Mouse (Mus musculus): Measurements from ENCODE around the gene Kidins220.
A peak's percentile ranks its signal among the peaks of the same experiment; 100 is the strongest.

The Kidins220 gene

DNA sequence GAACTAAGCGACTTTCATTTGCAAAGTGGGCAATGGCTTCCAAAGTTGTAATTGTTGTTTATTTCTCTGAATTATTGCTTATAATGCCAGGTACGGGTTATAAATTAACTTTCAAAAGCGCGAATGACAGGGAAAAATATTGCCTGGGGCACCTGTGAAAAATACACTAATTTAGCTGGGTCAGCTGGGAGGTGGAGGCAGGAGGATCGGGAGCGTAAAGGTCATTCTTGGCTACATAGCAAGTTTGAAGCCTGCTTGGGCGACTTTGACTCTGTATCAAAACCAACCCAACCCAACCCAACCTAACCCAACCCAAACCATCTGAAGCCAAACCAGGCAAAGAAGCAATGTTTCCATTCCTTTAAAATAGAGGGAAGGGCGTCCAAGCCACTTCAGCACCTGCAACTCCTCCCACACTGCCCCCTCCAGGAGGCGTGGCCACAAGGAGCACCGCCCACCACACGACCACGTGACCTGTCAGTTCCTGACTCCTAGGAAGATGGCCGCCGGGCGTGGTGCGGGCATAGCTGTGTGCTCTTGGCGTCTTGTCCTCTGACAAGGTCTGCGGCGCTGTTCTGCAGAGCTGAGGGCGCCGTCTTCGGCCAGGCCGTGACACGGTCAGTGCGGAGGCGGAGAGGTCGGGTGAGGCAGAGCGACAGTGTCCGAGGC is at the start of gene Kidins220:
TSS of gene Kidins220 (plus strand) at position 480 of the 669 bp plus-strand sequence.
- peak; percentile 85 for DNase-seq (ENCODE audit: low spot score)

DNA sequence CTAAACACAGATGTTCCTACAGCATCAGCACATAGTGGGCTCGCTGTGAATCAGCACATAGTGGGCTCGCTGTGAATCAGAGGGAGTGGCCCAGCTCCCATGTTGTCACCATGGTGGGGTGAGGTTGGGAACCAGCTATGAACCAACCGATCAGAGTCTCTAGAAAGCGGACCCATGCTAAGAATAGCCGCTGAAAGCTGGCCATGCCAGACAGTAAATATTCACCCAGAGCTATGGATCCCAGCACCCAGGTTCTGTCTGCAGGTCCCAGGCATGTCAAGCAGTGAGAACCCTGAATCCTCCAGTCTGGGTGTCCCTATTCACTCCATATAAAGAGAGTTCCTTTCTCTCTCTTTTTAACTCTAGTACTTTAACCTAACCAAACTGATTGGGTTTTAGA is 49.4 kb upstream of the Kidins220 start:
- no peak for DNase-seq (ENCODE audit: low spot score)

- DNase-seq (ENCODE audit: low spot score), result no peak
Measured at GRCm38 (mm10) chr12:24925684-24926083, 49.0 kb upstream of the Kidins220 start.

GRCm38 (mm10) chr12:24928051-24928748 is 46.5 kb upstream of the Kidins220 start:
- no peak for DNase-seq (ENCODE audit: low spot score)

DNA sequence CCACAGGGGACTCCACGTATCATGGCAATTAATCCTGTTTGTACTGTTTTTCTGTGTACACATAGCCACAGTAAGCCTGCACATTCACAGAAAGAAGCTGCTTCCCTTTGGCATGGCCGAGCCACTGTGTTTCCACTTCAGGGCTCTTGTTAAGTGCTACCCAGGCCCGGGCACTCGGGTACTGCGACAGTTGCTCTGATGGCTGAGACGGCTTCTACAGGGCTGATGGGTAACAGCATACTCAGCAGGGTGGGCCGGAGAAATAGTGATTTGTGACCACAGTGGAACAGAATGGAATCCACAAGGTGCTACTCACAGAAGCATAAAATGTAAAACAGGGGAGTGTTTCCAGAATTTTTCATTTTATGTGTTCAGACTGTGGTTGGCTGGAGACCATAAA is 45.7 kb upstream of the Kidins220 start:
- no peak for DNase-seq (ENCODE audit: low spot score)

GRCm38 (mm10) chr12:24930760-24931159 is 44.0 kb upstream of the Kidins220 start:
- DNase-seq (ENCODE audit: low spot score), result no peak

- no peak for DNase-seq (ENCODE audit: low spot score)
Measured at GRCm38 (mm10) chr12:24932120-24932519, 42.6 kb upstream of the Kidins220 start.

- no peak for DNase-seq (ENCODE audit: low spot score)
Measured at GRCm38 (mm10) chr12:24933206-24933775, 41.4 kb upstream of the Kidins220 start.

DNA sequence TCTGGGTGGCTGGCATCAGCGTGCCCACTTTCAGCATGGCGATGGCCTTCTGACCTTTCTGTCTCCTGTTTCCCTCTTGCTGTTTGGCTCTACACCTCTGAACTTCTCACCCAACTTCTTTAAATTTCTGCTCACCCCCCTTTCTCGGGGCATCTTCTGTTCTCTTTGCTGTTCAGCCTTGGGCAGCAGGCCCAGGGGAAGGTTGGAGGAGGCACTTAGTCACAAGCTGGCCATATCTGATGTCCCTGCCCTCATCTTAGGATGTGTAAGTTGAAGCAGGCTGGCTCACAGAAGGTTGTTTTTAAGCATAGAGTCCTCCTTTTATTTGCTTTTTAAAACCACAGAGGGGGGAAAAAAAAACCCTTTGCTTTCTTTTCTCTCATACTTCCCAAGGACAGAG is 40.7 kb upstream of the Kidins220 start:
- no peak for DNase-seq (ENCODE audit: low spot score)

DNA sequence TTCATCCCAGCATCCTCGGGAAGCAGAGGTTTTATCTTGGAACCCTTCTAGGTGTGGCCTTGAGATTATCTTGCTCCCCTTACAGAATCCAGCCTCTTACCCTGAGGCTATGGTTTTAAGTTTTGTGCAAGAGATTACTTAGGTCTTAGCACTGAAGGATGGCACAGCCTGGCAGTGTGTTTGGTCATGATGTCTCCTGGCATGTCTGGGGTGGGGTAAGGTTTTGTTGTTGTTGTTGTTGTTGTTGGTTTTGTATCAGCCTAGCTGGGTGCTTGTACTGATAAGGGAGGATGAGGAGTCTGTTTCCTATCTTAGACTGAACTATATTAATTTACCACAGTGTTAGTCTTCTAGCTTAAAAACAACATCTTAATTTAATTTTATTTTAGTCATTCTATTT is 38.4 kb upstream of the Kidins220 start:
- no peak for DNase-seq (ENCODE audit: low spot score)

DNA sequence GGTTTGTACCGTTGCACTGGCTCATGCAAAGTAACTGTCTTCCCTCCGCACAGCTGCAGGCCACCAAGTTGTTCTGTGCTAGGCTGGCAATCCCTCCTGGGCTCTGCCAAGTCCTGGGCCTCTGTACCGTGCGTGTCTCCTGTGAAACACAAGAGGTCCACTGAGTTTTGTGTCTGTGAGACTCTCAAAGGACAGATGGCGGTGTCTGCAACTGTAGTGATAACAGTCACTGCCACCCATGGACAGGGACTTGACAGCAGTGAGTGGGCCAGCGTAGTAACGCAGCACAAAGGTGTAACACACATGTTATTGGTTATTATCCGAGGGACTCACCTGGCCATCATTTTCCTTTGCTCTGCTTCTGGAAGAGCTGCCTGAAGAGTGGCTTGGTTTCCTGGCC is 35.4 kb upstream of the Kidins220 start:
- DNase-seq (ENCODE audit: low spot score), result peak; percentile 38

GRCm38 (mm10) chr12:24942619-24943287 is 32.0 kb upstream of the Kidins220 start:
- peak; percentile 37 for DNase-seq (ENCODE audit: low spot score)

GRCm38 (mm10) chr12:24943427-24943826 is 31.3 kb upstream of the Kidins220 start:
- no peak for DNase-seq (ENCODE audit: low spot score)

DNA sequence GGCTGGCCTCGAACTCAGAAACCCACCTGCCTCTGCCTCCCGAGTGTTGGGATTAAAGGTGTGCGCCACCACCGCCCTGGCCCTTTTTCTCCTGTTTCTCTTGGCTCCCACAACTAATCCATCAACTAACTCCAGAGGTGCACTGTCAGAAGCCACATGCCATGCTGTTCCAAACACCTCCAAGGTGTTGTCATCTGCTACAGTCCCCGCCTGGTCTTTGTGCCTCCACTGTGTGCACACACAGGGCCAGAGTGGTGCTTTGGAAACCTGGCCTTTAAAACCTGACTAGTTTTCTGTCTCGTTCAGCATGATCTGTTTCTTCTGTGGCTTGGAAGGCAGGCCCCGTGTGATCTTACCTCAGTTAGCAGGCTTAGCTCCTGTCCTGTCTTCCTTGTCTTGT is 30.1 kb upstream of the Kidins220 start:
- DNase-seq (ENCODE audit: low spot score), result no peak

DNA sequence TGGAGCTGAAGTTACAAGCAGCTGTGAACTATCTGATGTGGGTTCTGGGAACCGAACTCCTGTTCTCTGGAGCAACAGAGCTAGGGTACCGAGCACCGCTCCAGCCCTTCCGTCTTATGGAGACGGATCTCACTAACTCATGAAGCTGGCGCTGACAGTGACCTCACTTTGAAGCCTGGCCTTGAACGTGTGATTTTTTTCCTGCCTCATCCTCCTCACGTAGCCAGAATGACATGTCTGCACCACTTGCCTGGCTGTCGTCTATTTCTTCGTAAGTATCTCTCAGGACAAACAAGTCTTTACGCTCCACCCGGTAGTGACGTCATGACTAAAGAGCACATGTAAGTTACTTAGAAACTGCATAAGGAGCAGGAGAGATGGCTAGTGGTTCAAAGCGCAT is 27.7 kb upstream of the Kidins220 start:
- DNase-seq (ENCODE audit: low spot score), result no peak

DNA sequence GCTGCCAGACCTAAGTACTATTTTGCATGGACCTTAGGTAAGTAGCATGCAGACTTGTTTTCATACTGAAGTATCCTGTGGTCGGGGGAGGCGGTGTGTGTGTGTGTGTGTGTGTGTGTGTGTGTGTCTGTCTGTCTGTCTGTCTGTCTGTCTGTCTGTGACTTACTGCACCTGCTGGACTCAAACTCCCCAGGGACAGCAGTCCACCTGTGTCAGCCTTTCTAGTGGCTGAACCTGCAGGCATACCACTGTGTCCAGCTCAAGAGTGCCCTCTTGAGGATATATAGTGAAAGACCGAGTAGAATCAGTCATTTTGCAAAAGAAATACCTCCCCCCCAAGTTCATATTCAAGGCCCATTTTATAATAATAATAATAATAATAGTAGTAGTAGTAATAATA is 26.4 kb upstream of the Kidins220 start:
- no peak for DNase-seq (ENCODE audit: low spot score)

GRCm38 (mm10) chr12:24950376-24951046 is 24.2 kb upstream of the Kidins220 start:
- DNase-seq (ENCODE audit: low spot score), result no peak

GRCm38 (mm10) chr12:24952147-24952546 is 22.6 kb upstream of the Kidins220 start:
- DNase-seq (ENCODE audit: low spot score), result peak; percentile 31

DNA sequence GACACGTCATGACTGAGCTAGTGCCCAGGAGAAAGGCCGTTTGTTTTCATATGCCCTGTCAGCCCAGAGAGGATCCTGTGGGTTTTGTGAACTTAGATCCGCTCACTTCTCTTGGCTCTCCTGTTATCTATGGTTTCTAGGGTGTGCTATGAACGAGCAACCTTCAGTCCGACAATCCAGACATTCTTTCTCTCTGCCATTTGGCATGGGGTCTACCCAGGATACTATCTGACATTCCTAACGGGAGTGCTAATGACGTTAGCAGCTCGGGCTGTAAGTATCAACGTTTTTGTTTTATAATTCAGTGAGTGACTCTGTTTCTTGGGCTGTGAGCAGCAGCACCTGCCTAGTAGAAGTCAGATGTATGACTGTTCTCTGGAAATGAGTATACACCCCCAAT is 19.6 kb upstream of the Kidins220 start:
- no peak for DNase-seq (ENCODE audit: low spot score)

DNA sequence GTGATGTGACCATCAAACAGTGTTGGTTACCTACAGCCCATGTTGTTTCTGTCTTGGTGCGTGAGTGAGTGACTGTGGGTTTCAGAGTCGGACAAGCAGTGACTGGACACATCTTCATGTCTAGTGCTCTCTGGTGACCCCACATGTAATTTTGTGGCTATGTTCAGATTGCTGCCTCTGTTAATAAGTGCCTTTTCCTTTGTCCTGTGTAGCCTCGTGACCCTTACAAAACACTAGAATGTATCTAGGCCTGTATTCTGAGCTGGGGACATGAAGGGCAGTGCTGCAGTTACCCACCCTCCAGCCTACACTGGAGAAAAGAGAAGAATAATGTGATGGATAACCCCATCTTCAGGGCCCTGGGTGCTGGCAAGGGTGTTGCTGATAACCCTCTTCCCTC is 16.2 kb upstream of the Kidins220 start:
- DNase-seq (ENCODE audit: low spot score), result no peak

DNA sequence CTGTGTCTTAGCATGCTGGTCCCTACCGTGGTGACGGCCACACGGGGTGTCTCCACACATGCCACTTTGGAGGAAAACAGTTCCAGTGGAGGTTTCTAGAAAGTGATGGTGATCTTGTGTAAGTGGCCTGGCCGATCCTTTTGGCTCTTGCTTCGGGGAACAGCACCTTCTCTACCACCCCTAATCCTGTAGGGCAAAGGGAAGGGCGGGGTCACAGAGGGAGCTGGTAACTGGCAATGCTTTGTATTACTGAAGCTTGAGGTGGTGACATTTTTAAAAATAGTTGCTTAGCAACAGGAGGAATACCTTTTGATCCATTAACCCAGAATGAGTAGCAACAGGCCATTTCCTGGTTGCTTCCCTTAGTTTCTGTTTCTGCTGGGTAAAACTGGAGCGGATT is 12.9 kb upstream of the Kidins220 start:
- DNase-seq (ENCODE audit: low spot score), result no peak

- no peak for DNase-seq (ENCODE audit: low spot score)
Measured at GRCm38 (mm10) chr12:24962362-24962967, 12.3 kb upstream of the Kidins220 start.
